Mouse (Mus musculus) olfactory bulb, adult 2 months (tissue): ENCODE measurements around the gene Rnf152.

ENCODE experiments used
- CTCF ChIP-seq: fragments of 200-500 bp; IDR thresholded peaks from 2 replicates; pipeline ENCODE4 v1.5.1; 2012; ENCODE audit warnings: low read depth, mild to moderate bottlenecking, low read length, moderate library complexity; ENCODE audit not compliant: insufficient read depth
- POLR2A ChIP-seq: fragments of 200-500 bp; IDR thresholded peaks from 2 replicates; pipeline ENCODE4 v1.6.1; 2012; ENCODE audit warnings: mild to moderate bottlenecking, low read depth, low read length, moderate library complexity; ENCODE audit not compliant: insufficient read depth

GRCm38 (mm10) chr1:105384141-105384937 lies 27.8 kb upstream of the Rnf152 start:
- TF ChIP-seq CTCF (no peak), POLR2A (no peak)
